Mouse (Mus musculus) midbrain, postnatal 0 days (tissue): ENCODE results near the gene Zranb2. TPM values are rescaled to one million over a fixed set of nuclear protein-coding genes. Genes with fewer than 3 reads are reported as not detected.

ENCODE experiments used
- ATAC-seq: fragments of 200-750 bp; cut with Nextera tagmentation; 2 replicates; pipeline ENCODE4 v1.8.0; 2017; ENCODE audit warnings: moderate number of reproducible peaks, mild to moderate bottlenecking, moderate TSS enrichment, moderate library complexity; ENCODE audit not compliant: low FRiP score
- DNase-seq: peaks from one replicate; pipeline ENCODE4 v3.0.0-alpha.2; 2015; ENCODE audit warnings: low spot score
- H3K27ac ChIP-seq: fragments of 300-500 bp; sonication (generic); 2 replicates; pipeline ENCODE4 v1.5.1; 2014; ENCODE audit warnings: low read depth, mild to moderate bottlenecking, low read length, mixed read lengths
- H3K27me3 ChIP-seq: fragments of 300-500 bp; sonication (generic); 2 replicates; pipeline ENCODE4 v1.6.1; 2014; ENCODE audit warnings: low read length, control low read depth, mixed read lengths; ENCODE audit not compliant: insufficient read depth
- H3K36me3 ChIP-seq: fragments of 300-500 bp; sonication (generic); 2 replicates; pipeline ENCODE4 v1.6.1; 2014; ENCODE audit warnings: low read length, control low read depth, mixed read lengths; ENCODE audit not compliant: insufficient read depth
- H3K4me1 ChIP-seq: fragments of 300-500 bp; sonication (generic); 2 replicates; pipeline ENCODE4 v1.6.1; 2014; ENCODE audit warnings: mild to moderate bottlenecking, control low read depth, antibody characterized with exemption, low read length, mixed read lengths; ENCODE audit not compliant: insufficient read depth
- H3K4me2 ChIP-seq: fragments of 300-500 bp; sonication (generic); 2 replicates; pipeline ENCODE4 v1.6.1; 2014; ENCODE audit warnings: low read depth, mild to moderate bottlenecking, low read length, mixed read lengths; ENCODE audit not compliant: poor library complexity, severe bottlenecking
- H3K4me3 ChIP-seq: fragments of 300-500 bp; sonication (generic); 2 replicates; pipeline ENCODE4 v1.5.1; 2014; ENCODE audit warnings: low read depth, mild to moderate bottlenecking, low read length, moderate library complexity
- H3K9ac ChIP-seq: fragments of 300-500 bp; sonication (generic); replicated peaks from 2 replicates; pipeline ENCODE4 v1.6.1; 2014; ENCODE audit warnings: mild to moderate bottlenecking, low read length, moderate library complexity, mixed read lengths; ENCODE audit not compliant: poor library complexity, severe bottlenecking
- H3K9me3 ChIP-seq: fragments of 300-500 bp; sonication (generic); 2 replicates; pipeline ENCODE4 v1.6.1; 2016; ENCODE audit warnings: low read length, control low read depth
- CTCF ChIP-seq: IDR thresholded peaks from 2 replicates; pipeline ENCODE4 v1.5.1; 2016; ENCODE audit warnings: antibody characterized with exemption, mild to moderate bottlenecking
- WGBS: fragments of 180-500 bp; shearing (Covaris S2); extraction: QIAGEN DNeasy Blood & Tissue Kit; methylation state at CpG from one replicate; pipeline ENCODE4 v1.1.7; 2014; 5-methylcytosine and 5-hydroxymethylcytosine counted together
- microRNA counts: library from miRNA; unstranded; fragments of <30 nt; microRNA quantifications from one replicate; lab custom pipeline; 2015
- microRNA-seq: library from miRNA; unstranded; fragments of <30 nt; microRNA quantifications from one replicate; pipeline ENCODE4, GENCODE M21; 2016; ENCODE audit warnings: borderline number of aligned reads
- polyA plus RNA-seq: library from polyadenylated mRNA; unstranded; fragments of >200 nt; fragmentation: Nextera tagmentation; extraction: Ambion mirVana; gene quantifications from 2 replicates; pipeline ENCODE4 v1.2.1, GENCODE M21; 2015
- total RNA-seq: library from RNA; depleted of rRNA; stranded (reverse); fragments of >200 nt; gene quantifications from 2 replicates; pipeline ENCODE4 v1.2.3, GENCODE M21; 2014; rRNA removed

Gene Zranb2
- total and polyA plus RNA-seq, 2 experiments from 2014 or later = 68.7 to 103 TPM

- H3K4me3 ChIP-seq = no peak overlapping the region
- no peak for TF ChIP-seq CTCF
- no peak overlapping the region for H3K4me2 ChIP-seq
- ATAC-seq = no peak
- no peak overlapping the region for H3K9ac ChIP-seq
- 50% methylated on average over 5 of the region's 5 CpGs for WGBS
- no peaks in the 10 kb centered on the region for H3K4me1 ChIP-seq
- no peaks in the 10 kb centered on the region for H3K9me3 ChIP-seq
- peak; percentile 22 for DNase-seq
- no peak overlapping the region for H3K27ac ChIP-seq
- H3K27me3 ChIP-seq = no peaks in the 10 kb centered on the region
- H3K36me3 ChIP-seq = no peaks in the 10 kb centered on the region
Measured at GRCm38 (mm10) chr3:157582626-157583405, 48.9 kb downstream of the Zranb2 start.

- H3K4me2 ChIP-seq = no peak overlapping the region
- no peaks in the 10 kb centered on the region for H3K27me3 ChIP-seq
- WGBS = 79% methylated on average over 7 of the region's 7 CpGs
- no peak overlapping the region for H3K4me3 ChIP-seq
- DNase-seq = no peak
- no peak for ATAC-seq
- no peak overlapping the region for H3K27ac ChIP-seq
- no peak overlapping the region for H3K9ac ChIP-seq
- no peaks in the 10 kb centered on the region for H3K4me1 ChIP-seq
- no peak for TF ChIP-seq CTCF
- no peaks in the 10 kb centered on the region for H3K36me3 ChIP-seq
- no peaks in the 10 kb centered on the region for H3K9me3 ChIP-seq
Measured at GRCm38 (mm10) chr3:157597837-157598379, 63.9 kb downstream of the Zranb2 start.

MicroRNAs within 50 kb of the gene (microRNA counts, 519-probe panel; counts per million panel counts)
- 528 counts per million, percentile 58 among the panel's probes with 10 or more counts for microRNA mmu-miR-186 (lab: Ali Mortazavi, UCI)

Small RNA genes lying within 50 kb of the gene (microRNA-seq; reads per million reads assigned to microRNA genes)
- 1,297 reads per million, percentile 78 among the genes with 10 or more reads in this experiment for gene Mir186

Other genes with a start within 250 kb of the Zranb2 start
- 9.4 and 10.1 TPM in 2 replicates for gene Ptger3, start 32.7 kb downstream of the Zranb2 start, total RNA-seq
- gene Ptger3, start 32.7 kb downstream of the Zranb2 start, polyA plus RNA-seq = 6.6 and 7.8 TPM in 2 replicates